Mouse (Mus musculus) midbrain, embryonic 16.5 days (tissue): Measurements from ENCODE around the gene Arntl. TPM values are rescaled to one million over a fixed set of nuclear protein-coding genes. Genes with fewer than 3 reads are reported as not detected.

Experiments used
- ATAC-seq: fragments of 200-750 bp; cut with Nextera tagmentation; 2 replicates; pipeline ENCODE4 v1.8.0; 2017; ENCODE audit warnings: moderate TSS enrichment
- H3K27ac ChIP-seq: fragments of 300-500 bp; sonication (generic); 2 replicates; pipeline ENCODE4 v1.5.1; 2014; ENCODE audit warnings: mild to moderate bottlenecking, low read length, mixed read lengths
- H3K27me3 ChIP-seq: fragments of 300-500 bp; sonication (generic); 2 replicates; pipeline ENCODE4 v1.6.1; 2014; ENCODE audit warnings: low read depth, low read length, mixed read lengths; ENCODE audit not compliant: control insufficient read depth, insufficient read depth
- H3K36me3 ChIP-seq: fragments of 300-500 bp; sonication (generic); 2 replicates; pipeline ENCODE4 v1.6.1; 2014; ENCODE audit warnings: mild to moderate bottlenecking, low read length, moderate library complexity, mixed read lengths; ENCODE audit not compliant: control insufficient read depth, insufficient read depth
- H3K4me1 ChIP-seq: fragments of 300-500 bp; sonication (generic); 2 replicates; pipeline ENCODE4 v1.6.1; 2014; ENCODE audit warnings: mild to moderate bottlenecking, low read length, mixed read lengths; ENCODE audit not compliant: control insufficient read depth, insufficient read depth
- H3K4me2 ChIP-seq: fragments of 300-500 bp; sonication (generic); 2 replicates; pipeline ENCODE4 v1.6.1; 2014; ENCODE audit warnings: mild to moderate bottlenecking, low read length, mixed read lengths
- H3K4me3 ChIP-seq: fragments of 300-500 bp; sonication (generic); 2 replicates; pipeline ENCODE4 v1.5.1; 2014; ENCODE audit warnings: low read depth, mild to moderate bottlenecking, low read length, moderate library complexity, mixed read lengths
- H3K9ac ChIP-seq: fragments of 300-500 bp; sonication (generic); 2 replicates; pipeline ENCODE4 v1.6.1; 2014; ENCODE audit warnings: low read depth, low read length, mixed read lengths
- H3K9me3 ChIP-seq: fragments of 300-500 bp; sonication (generic); replicated peaks from 2 replicates; pipeline ENCODE4 v1.6.1; 2014; ENCODE audit warnings: mild to moderate bottlenecking, low read length, mixed read lengths; ENCODE audit not compliant: control insufficient read depth, poor library complexity, severe bottlenecking
- WGBS: fragments of 180-500 bp; shearing (Covaris S2); extraction: QIAGEN DNeasy Blood & Tissue Kit; methylation state at CpG from one replicate; pipeline ENCODE4 v1.1.7; 2014; 5-methylcytosine and 5-hydroxymethylcytosine counted together
- polyA plus RNA-seq: library from polyadenylated mRNA; unstranded; fragments of >200 nt; fragmentation: Nextera tagmentation; extraction: Ambion mirVana; gene quantifications from 2 replicates; pipeline ENCODE4 v1.2.1, GENCODE M21; 2015

Arntl gene
- polyA plus RNA-seq, 1 experiment from 2014 or later = 22.8 TPM

DNA sequence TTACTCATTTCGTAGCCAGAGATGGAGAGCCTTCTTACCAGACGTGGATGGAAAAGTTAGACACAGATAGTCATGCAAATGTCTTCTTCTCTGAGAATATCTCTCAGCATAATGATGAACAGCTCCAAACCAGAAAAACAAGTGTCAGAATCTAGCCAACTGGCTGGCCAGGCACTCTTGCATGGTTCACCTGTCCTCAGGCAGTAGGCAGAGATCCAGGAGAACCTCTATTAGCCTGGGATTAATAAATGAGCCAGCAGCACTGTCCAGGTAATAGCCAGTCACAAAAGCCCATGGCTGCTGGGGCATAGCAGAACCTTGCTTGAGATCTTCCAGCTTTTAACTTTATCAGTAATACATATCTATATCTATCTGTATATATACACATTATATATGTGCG lies 12.6 kb downstream of the Arntl start:
- Histone ChIP-seq H3K27ac (no peak overlapping the region), H3K9me3 (no peaks in the 10 kb centered on the region), H3K4me3 (no peak overlapping the region), H3K9ac (no peak overlapping the region), H3K4me2 (no peak overlapping the region), H3K27me3 (no peaks in the 10 kb centered on the region), H3K4me1 (0 out of 2 replicates have a peak, but pooled peaks cover 1% of the 10 kb centered on the region), H3K36me3 (no peaks in the 10 kb centered on the region)
- WGBS = 81% methylated on average over 3 of the region's 3 CpGs
- ATAC-seq = no peak

DNA sequence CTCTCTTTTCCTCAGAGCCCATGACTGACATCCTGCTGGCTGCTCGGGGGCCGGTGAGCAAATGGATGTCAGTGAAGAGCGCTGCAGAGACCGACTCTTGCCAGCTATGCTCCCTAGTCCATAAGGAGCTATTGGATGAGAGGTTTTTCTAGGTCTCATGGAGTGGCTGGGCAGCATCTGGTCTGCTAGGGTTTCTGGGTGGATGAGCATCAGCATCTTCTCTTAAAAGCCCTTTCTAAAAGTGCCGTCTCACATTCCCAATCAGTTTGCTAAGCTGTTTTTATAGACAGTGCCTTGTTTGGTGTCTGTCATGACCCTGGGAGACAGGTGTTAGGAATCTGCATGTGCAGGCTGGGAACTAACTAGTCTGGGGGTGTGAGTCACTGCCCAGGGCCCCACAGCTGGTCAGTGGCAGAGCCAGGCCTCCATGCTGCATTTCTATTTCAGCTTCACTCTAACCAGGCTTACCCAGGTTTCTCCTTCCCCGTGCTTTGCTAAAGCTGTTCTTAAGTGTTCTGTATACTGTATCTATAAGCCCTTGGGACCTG lies 13.5 kb downstream of the Arntl start:
- Histone ChIP-seq H3K36me3 (no peaks in the 10 kb centered on the region), H3K4me1 (no peaks in the 10 kb centered on the region), H3K4me2 (no peak overlapping the region), H3K27ac (no peak overlapping the region), H3K27me3 (no peaks in the 10 kb centered on the region), H3K4me3 (no peak overlapping the region), H3K9me3 (no peaks in the 10 kb centered on the region), H3K9ac (no peak overlapping the region)
- 54% methylated on average over 6 of the region's 6 CpGs for whole genome bisulfite sequencing
- no peak for ATAC-seq

DNA sequence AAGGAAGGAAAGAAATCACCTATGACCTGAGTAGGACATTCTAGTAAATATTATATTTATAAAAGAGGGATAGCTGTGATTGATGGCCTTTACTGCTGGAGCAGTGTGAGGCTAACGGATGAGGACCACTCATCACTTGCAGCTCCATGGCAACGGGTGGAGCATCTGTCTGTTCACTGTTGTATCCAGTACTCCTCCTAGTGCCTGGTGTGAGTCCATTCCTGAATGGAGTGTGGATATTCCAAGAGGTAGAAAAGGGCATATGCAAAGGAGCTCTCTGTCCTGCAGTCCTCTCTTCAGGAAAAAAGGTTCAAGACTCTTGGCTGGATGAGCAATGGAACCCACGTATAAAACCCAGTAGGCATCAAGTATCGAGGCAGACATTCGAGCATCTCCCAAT lies 15.6 kb downstream of the Arntl start:
- no peaks in the 10 kb centered on the region; the same call in 1 of the 2 replicates for H3K4me1 ChIP-seq
- H3K9me3 ChIP-seq = no peaks in the 10 kb centered on the region
- no peak for ATAC-seq
- 77% methylated on average over 5 of the region's 5 CpGs for WGBS
- H3K4me2 ChIP-seq = no peak overlapping the region
- H3K27ac ChIP-seq = no peak overlapping the region
- no peaks in the 10 kb centered on the region for H3K27me3 ChIP-seq
- H3K36me3 ChIP-seq = no peaks in the 10 kb centered on the region
- H3K9ac ChIP-seq = no peak overlapping the region
- H3K4me3 ChIP-seq = no peak overlapping the region

DNA sequence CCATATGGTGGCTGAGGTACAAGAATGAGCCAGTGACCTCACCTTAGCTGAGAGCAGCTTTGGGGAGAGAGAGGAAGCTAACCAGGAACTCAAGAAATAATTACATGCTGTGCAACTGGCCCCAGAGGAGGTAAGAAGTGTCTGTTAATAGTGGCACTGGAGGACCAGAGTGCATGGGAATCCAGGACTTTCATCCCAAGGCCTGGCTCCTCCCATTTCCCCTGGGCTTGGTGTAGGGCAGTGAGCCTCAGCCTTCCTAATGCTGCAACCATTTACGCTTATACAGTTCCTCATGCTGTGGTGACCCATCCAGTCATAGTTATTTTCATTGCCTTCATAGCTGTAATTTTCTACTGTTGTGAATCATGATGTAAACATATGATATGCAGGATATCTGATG lies 17.4 kb downstream of the Arntl start:
- Histone ChIP-seq H3K4me1 (no peaks in the 10 kb centered on the region; the same call in 1 of the 2 replicates), H3K9me3 (no peaks in the 10 kb centered on the region), H3K27me3 (no peaks in the 10 kb centered on the region), H3K27ac (no peak overlapping the region), H3K4me3 (no peak overlapping the region), H3K9ac (no peak overlapping the region), H3K4me2 (no peak overlapping the region), H3K36me3 (no peaks in the 10 kb centered on the region)
- no peak for ATAC-seq
- 97% methylated on average over 1 of the region's 1 CpGs for WGBS

DNA sequence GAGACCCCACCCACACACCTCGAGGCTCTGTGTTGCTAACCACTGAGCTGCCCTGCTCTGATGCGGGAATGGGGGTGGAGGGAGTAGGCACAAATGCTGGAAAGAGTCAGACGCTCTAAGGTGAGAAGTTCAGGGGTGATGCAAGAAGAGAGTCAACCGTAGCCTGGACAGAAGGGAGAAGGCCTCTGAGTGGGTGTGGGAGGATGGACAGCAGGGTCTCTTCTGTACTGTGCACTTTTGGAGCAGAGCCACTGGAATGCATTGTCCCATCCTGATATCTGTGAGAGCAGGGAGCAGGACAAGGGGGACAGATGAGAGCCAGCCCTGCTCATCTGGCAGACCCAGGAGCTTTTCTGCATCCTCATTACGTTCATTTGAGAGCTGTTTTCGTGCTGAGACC lies 21.2 kb downstream of the Arntl start:
- no peak for ATAC-seq
- no peak overlapping the region for H3K4me3 ChIP-seq
- WGBS = 77% methylated on average over 6 of the region's 6 CpGs
- no peak overlapping the region for H3K27ac ChIP-seq
- H3K4me1 ChIP-seq = no peaks in the 10 kb centered on the region; the same call in 1 of the 2 replicates
- no peak overlapping the region for H3K9ac ChIP-seq
- H3K36me3 ChIP-seq = no peaks in the 10 kb centered on the region
- no peak overlapping the region for H3K4me2 ChIP-seq
- no peaks in the 10 kb centered on the region for H3K9me3 ChIP-seq
- no peaks in the 10 kb centered on the region for H3K27me3 ChIP-seq

DNA sequence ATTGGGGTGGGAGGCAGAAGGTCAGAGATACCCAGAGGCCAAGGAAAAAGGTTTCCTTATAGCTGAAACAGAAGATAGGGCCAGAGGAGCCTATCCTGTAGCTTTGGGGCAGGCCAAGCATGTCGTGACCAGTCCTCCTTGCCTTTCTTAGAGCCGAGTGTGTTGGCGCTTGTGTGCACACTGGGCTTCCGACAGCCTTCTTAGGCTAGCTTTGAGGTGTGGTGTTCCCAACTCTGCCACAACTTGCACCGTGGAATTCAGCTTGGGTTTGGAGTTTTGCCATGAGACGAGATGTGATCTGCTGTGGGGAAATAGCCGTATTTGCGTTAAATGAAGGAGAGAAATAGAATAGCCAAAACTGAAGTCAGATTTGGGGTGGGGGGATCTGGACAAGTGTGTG lies 28.9 kb downstream of the Arntl start:
- no peaks in the 10 kb centered on the region for H3K9me3 ChIP-seq
- no peaks in the 10 kb centered on the region for H3K27me3 ChIP-seq
- H3K4me2 ChIP-seq = no peak overlapping the region
- no peak overlapping the region for H3K4me3 ChIP-seq
- 0 out of 2 replicates have a peak, but pooled peaks cover 2% of the 10 kb centered on the region for H3K4me1 ChIP-seq
- ATAC-seq = no peak
- H3K9ac ChIP-seq = no peak overlapping the region
- H3K27ac ChIP-seq = no peak overlapping the region
- WGBS = 96% methylated on average over 8 of the region's 8 CpGs
- no peaks in the 10 kb centered on the region for H3K36me3 ChIP-seq

DNA sequence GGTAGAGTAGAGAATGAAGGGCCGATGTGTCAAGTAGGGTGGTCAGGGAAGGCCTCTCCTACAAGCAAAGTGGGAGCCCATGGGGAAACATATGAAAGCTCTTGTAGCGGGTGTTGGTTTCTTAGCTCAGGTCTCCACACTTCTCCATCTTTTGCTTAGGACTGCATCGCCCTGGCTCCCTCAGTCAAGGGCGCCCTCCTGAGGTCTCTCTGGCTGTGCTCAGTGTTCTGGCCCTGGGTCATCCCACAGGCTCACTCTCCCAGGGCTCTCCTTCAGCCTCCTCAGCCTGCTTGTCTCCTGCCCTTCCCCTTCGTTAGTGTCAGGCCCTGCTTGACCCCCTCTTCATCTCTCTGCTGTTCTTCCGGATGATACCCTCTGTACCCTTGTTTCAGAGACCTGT lies 31.1 kb downstream of the Arntl start:
- no peak overlapping the region for H3K4me3 ChIP-seq
- peaks cover 9% of the 10 kb centered on the region; the same call in 1 of the 2 replicates for H3K4me1 ChIP-seq
- H3K27ac ChIP-seq = no peak overlapping the region
- H3K27me3 ChIP-seq = no peaks in the 10 kb centered on the region
- no peak overlapping the region for H3K9ac ChIP-seq
- H3K36me3 ChIP-seq = no peaks in the 10 kb centered on the region
- 78% methylated on average over 6 of the region's 6 CpGs for WGBS
- no peaks in the 10 kb centered on the region for H3K9me3 ChIP-seq
- no peak overlapping the region for H3K4me2 ChIP-seq
- ATAC-seq = no peak

DNA sequence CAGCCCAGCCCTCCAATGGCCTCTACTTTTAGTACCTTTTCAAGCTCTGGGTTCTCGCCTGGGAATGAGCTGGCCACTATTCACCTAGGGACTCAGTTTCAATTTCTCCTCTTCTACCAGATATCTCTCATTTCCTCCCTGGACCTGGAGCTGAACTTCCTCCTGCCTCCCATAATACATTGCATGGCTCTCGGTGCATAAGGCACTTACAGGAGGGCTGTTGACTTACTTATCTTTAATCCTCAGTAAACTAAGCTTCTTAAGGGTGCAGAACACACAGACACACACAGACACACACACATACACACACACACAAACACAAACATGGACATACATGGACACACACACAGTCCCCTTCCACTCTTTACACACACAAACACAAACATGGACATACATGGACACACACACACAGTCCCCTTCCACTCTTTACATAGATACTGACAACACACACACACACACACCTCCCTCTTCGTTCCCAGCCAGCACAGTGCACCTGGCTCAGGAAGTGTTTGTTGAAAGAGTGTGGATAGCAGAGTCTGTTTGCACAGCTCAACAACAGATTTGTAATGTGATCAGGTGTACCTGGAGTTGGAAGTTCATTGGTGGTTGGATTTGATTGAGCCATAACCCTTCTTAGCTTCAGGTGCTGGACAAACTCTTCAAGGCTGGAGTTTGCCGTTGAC lies 32.3 kb downstream of the Arntl start:
- H3K27me3 ChIP-seq = no peaks in the 10 kb centered on the region
- no peaks in the 10 kb centered on the region for H3K36me3 ChIP-seq
- no peaks in the 10 kb centered on the region for H3K9me3 ChIP-seq
- 79% methylated on average over 4 of the region's 4 CpGs for WGBS
- no peak overlapping the region for H3K27ac ChIP-seq
- ATAC-seq = no peak
- peaks cover 9% of the 10 kb centered on the region; the same call in 1 of the 2 replicates for H3K4me1 ChIP-seq
- no peak overlapping the region for H3K4me2 ChIP-seq
- no peak overlapping the region for H3K9ac ChIP-seq
- H3K4me3 ChIP-seq = no peak overlapping the region

DNA sequence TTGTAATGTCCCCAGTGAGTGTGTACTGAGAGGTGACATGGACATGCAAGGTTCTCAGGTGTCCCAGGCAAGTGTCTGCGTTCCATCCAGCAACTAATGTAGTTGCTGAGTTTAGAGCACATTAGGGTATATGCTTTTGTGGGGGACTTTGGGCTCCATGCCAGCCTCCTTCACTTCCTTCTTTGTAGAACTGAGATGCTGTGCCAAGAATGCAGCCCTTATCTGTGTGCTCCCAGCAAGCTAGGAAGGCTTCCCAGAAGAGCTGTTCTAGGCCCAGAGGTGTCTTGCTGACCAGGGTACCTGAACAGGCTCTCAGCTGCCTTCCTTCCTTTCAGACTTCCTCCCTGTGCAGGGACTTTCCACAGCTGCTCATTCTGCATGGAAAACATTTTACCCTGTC lies 33.2 kb downstream of the Arntl start:
- no peaks in the 10 kb centered on the region for H3K27me3 ChIP-seq
- peaks cover 9% of the 10 kb centered on the region; the same call in 1 of the 2 replicates for H3K4me1 ChIP-seq
- ATAC-seq = no peak
- WGBS = 86% methylated on average over 1 of the region's 1 CpGs
- no peak overlapping the region for H3K4me3 ChIP-seq
- no peak overlapping the region for H3K4me2 ChIP-seq
- H3K9me3 ChIP-seq = no peaks in the 10 kb centered on the region
- no peak overlapping the region for H3K27ac ChIP-seq
- H3K36me3 ChIP-seq = no peaks in the 10 kb centered on the region
- H3K9ac ChIP-seq = no peak overlapping the region
